Mouse (Mus musculus) lung, embryonic 14.5 days (tissue): ENCODE results near the gene Vwa8. TPM values are rescaled to one million over a fixed set of nuclear protein-coding genes. Genes with fewer than 3 reads are reported as not detected.
"Not testable (repeated sequence)": the region's sequence is repeated elsewhere in the genome, so short reads cannot be mapped to it uniquely, and the experiment has no call there.

Source experiments
- ATAC-seq: fragments of 200-750 bp; cut with Nextera tagmentation; 2 replicates; pipeline ENCODE4 v1.8.0; 2017; ENCODE audit warnings: mild to moderate bottlenecking, moderate TSS enrichment, moderate library complexity; ENCODE audit not compliant: insufficient read depth
- DNase-seq: peaks from one replicate; pipeline ENCODE4 v3.0.0-alpha.2; 2015
- H3K27ac ChIP-seq: fragments of 300-500 bp; sonication (generic); 2 replicates; pipeline ENCODE4 v1.5.1; 2014; ENCODE audit warnings: low read depth, mild to moderate bottlenecking, moderate library complexity
- H3K27me3 ChIP-seq: fragments of 300-500 bp; sonication (generic); 2 replicates; pipeline ENCODE4 v1.6.1; 2014; ENCODE audit warnings: low read length, control low read depth; ENCODE audit not compliant: insufficient read depth
- H3K36me3 ChIP-seq: fragments of 300-500 bp; sonication (generic); 2 replicates; pipeline ENCODE4 v1.6.1; 2014; ENCODE audit warnings: control low read depth; ENCODE audit not compliant: insufficient read depth
- H3K4me1 ChIP-seq: fragments of 300-500 bp; sonication (generic); 2 replicates; pipeline ENCODE4 v1.6.1; 2014; ENCODE audit warnings: antibody characterized with exemption, control low read depth; ENCODE audit not compliant: insufficient read depth
- H3K4me2 ChIP-seq: fragments of 300-500 bp; sonication (generic); 2 replicates; pipeline ENCODE4 v1.6.1; 2014; ENCODE audit warnings: mild to moderate bottlenecking
- H3K4me3 ChIP-seq: fragments of 300-500 bp; sonication (generic); 2 replicates; pipeline ENCODE4 v1.5.1; 2014; ENCODE audit warnings: low read depth, low read length
- H3K9ac ChIP-seq: fragments of 300-500 bp; sonication (generic); 2 replicates; pipeline ENCODE4 v1.6.1; 2014
- H3K9me3 ChIP-seq: fragments of 300-500 bp; sonication (generic); 2 replicates; pipeline ENCODE4 v1.6.1; 2016; ENCODE audit warnings: low read depth, low read length, control low read depth
- CTCF ChIP-seq: IDR thresholded peaks from 2 replicates; pipeline ENCODE4 v1.5.1; 2016; ENCODE audit warnings: antibody characterized with exemption, low read depth
- WGBS: fragments of 180-500 bp; shearing (Covaris S2); extraction: QIAGEN DNeasy Blood & Tissue Kit; methylation state at CpG from one replicate; pipeline ENCODE4 v1.1.7; 2014; 5-methylcytosine and 5-hydroxymethylcytosine counted together
- polyA plus RNA-seq: library from polyadenylated mRNA; unstranded; fragments of >200 nt; fragmentation: Nextera tagmentation; extraction: Ambion mirVana; gene quantifications from 2 replicates; pipeline ENCODE4 v1.2.1, GENCODE M21; 2014

The Vwa8 gene
- polyA plus RNA-seq, 1 experiment from 2014 or later = 12.5 TPM

- no peaks in the 10 kb centered on the region for H3K4me1 ChIP-seq
- H3K27me3 ChIP-seq = no peaks in the 10 kb centered on the region
- WGBS = 73% methylated on average over 1 of the region's 1 CpGs
- no peaks in the 10 kb centered on the region for H3K9me3 ChIP-seq
- no peak overlapping the region for H3K4me3 ChIP-seq
- ATAC-seq (no peak), DNase-seq (no peak)
- H3K9ac ChIP-seq = no peak overlapping the region
- no peak overlapping the region for H3K4me2 ChIP-seq
- no peak overlapping the region for H3K27ac ChIP-seq
- no peak for TF ChIP-seq CTCF
- no peaks in the 10 kb centered on the region for H3K36me3 ChIP-seq
These were observed 123.6 kb downstream of the Vwa8 start for GRCm38 (mm10) chr14:78972424-78972823.

DNA sequence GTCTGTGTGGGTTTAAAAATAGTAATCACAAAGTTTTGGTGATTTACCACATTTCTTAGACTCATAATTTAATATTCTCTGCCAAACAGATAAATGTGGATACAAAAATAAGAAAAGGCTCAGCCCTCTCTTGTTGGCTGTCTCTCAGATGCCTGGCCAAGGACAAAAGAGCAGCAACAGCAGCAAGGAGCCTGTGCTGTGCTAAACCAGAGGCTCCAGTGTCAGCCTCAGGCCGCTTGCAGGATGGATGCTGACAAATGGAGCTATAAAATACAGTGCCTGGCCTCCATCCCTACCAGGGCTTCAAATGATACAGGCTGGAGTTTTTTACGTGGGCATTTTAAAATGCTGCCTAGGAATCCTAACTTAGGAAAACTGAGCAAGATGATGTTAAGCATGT lies 134.3 kb downstream of the Vwa8 start:
- no peak for TF ChIP-seq CTCF
- no peak overlapping the region for H3K4me3 ChIP-seq
- H3K4me1 ChIP-seq = 0 out of 2 replicates have a peak, but pooled peaks cover 4% of the 10 kb centered on the region
- H3K27ac ChIP-seq = no peak overlapping the region
- H3K27me3 ChIP-seq = no peaks in the 10 kb centered on the region
- WGBS = 69% methylated on average over 2 of the region's 2 CpGs
- no peaks in the 10 kb centered on the region for H3K36me3 ChIP-seq
- no peak overlapping the region for H3K4me2 ChIP-seq
- no peak overlapping the region for H3K9ac ChIP-seq
- ATAC-seq = no peak
- H3K9me3 ChIP-seq = no peaks in the 10 kb centered on the region
- peak; percentile 13 for DNase-seq

DNA sequence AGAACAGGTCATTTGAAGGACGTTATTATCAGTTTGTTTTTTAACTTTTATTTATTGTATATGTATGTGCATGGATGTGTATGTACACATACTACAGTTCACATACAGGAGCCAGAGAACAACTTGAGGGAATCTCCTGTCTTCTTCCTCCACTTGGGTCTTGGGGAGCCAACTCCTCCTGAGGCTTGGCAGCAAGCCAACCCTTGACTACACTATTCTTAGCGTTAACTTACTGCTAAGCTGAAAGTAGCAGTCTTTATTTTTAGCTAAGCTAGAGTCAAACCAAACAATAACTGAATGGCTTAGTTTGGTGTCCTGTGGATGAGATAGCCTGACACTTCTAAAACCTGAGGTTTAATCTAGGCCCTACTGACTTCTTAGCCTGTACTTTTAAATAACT lies 135.4 kb downstream of the Vwa8 start:
- 37% methylated on average over 2 of the region's 2 CpGs for WGBS
- Histone ChIP-seq H3K4me2 (no peak overlapping the region), H3K4me1 (0 out of 2 replicates have a peak, but pooled peaks cover 4% of the 10 kb centered on the region), H3K27me3 (no peaks in the 10 kb centered on the region), H3K27ac (no peak overlapping the region), H3K9me3 (no peaks in the 10 kb centered on the region), H3K9ac (no peak overlapping the region), H3K36me3 (no peaks in the 10 kb centered on the region), H3K4me3 (no peak overlapping the region)
- ATAC-seq = no peak
- no peak for TF ChIP-seq CTCF
- DNase-seq = peak; percentile 82

- 0 out of 2 replicates have a peak, but pooled peaks cover 4% of the 10 kb centered on the region for H3K4me1 ChIP-seq
- TF ChIP-seq CTCF = no peak
- H3K27me3 ChIP-seq = no peaks in the 10 kb centered on the region
- no peak overlapping the region for H3K4me2 ChIP-seq
- 76% methylated on average over 8 of the region's 8 CpGs for WGBS
- no peak overlapping the region for H3K9ac ChIP-seq
- no peak overlapping the region for H3K27ac ChIP-seq
- ATAC-seq (no peak), DNase-seq (no peak)
- no peaks in the 10 kb centered on the region for H3K9me3 ChIP-seq
- no peaks in the 10 kb centered on the region for H3K36me3 ChIP-seq
- no peak overlapping the region for H3K4me3 ChIP-seq
These were observed 138.7 kb downstream of the Vwa8 start for GRCm38 (mm10) chr14:78987543-78987942.

DNA sequence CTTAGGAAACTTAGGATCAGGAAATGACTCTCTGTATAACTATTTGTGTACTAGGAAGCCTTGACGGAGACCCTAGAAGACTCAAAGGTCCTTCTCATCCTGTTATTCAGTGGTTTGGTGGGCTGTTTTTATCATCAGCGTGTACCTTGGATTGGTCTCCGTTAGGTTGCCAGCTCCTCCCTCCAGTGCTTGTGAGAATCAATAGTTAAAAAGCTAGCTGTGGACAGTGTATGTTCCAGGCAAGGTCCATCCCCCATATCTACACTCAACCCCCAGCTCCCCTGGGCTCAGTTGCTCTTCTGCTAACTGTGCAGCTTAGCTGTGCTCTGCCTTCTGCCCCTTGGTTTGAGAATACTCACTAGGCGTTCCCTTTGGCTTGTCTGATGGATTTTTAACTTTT lies 143.6 kb downstream of the Vwa8 start:
- 73% methylated on average over 4 of the region's 4 CpGs for WGBS
- H3K4me3 ChIP-seq = no peak overlapping the region
- ATAC-seq = no peak

DNA sequence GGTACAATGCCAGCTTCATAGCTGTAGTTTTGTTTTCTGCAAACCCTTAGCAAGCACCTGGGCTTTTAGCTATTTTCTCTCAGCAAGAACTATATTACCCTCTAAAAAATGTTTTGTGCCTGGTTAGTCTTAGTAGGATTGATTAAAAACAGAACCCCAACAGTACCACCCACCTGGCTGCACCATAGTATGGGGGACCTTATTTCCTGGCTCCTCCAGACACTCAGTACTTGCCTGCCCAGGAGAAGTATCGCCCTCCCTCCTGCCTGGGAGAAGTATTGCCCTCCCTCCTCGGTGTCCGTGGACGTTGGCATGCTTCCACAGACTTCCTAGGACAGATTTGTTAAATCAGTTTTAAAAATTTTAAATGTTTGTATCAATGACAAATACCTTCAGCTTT lies 144.7 kb downstream of the Vwa8 start:
- Histone ChIP-seq H3K27me3 (no peaks in the 10 kb centered on the region), H3K4me2 (no peak overlapping the region), H3K4me1 (no peaks in the 10 kb centered on the region), H3K36me3 (no peaks in the 10 kb centered on the region), H3K27ac (no peak overlapping the region), H3K4me3 (no peak overlapping the region), H3K9me3 (no peaks in the 10 kb centered on the region), H3K9ac (no peak overlapping the region)
- DNase-seq = no peak
- no peak for ATAC-seq
- no peak for TF ChIP-seq CTCF
- WGBS = 55% methylated on average over 4 of the region's 4 CpGs

More for the DNA sequence above, 143.6 kb downstream of the Vwa8 start:
- H3K9me3 ChIP-seq = no peaks in the 10 kb centered on the region
- H3K27ac ChIP-seq = no peak overlapping the region
- TF ChIP-seq CTCF = no peak
- H3K36me3 ChIP-seq = no peaks in the 10 kb centered on the region
- no peaks in the 10 kb centered on the region for H3K27me3 ChIP-seq
- H3K4me1 ChIP-seq = no peaks in the 10 kb centered on the region
- H3K4me2 ChIP-seq = no peak overlapping the region
- DNase-seq = no peak
- H3K9ac ChIP-seq = no peak overlapping the region

DNA sequence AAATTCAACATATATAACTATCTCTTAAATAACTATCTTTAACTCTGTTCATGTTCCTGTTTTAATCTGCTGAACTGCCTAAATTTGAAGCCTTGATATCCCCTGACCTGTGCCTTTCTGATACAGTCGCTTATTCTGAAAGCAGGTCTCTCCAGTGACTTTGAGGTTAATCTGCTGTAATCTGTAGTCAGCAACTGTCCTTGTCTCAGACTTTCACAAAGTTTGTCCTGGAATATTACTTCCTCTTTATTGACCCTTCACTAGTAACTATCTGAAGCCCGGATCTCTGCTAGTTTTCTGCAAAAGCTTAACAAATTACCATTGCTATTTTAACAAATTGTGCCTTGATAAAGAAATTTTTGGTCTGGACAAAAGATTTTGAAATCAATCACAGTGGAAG lies 147.5 kb downstream of the Vwa8 start:
- WGBS = 93% methylated on average over 2 of the region's 2 CpGs
- no peaks in the 10 kb centered on the region for H3K9me3 ChIP-seq
- no peak overlapping the region for H3K4me2 ChIP-seq
- H3K36me3 ChIP-seq = no peaks in the 10 kb centered on the region
- no peak for TF ChIP-seq CTCF
- DNase-seq = no peak
- H3K9ac ChIP-seq = no peak overlapping the region
- H3K4me3 ChIP-seq = no peak overlapping the region
- H3K27me3 ChIP-seq = no peaks in the 10 kb centered on the region
- no peak overlapping the region for H3K27ac ChIP-seq
- H3K4me1 ChIP-seq = no peaks in the 10 kb centered on the region
- no peak for ATAC-seq

GRCm38 (mm10) chr14:79003576-79003975 lies 154.7 kb downstream of the Vwa8 start:
- H3K9me3 ChIP-seq = no peaks in the 10 kb centered on the region
- 47% methylated on average over 1 of the region's 1 CpGs for WGBS
- H3K27me3 ChIP-seq = no peaks in the 10 kb centered on the region
- no peaks in the 10 kb centered on the region for H3K4me1 ChIP-seq
- no peak overlapping the region for H3K27ac ChIP-seq
- no peak overlapping the region for H3K4me3 ChIP-seq
- no peak overlapping the region for H3K4me2 ChIP-seq
- no peaks in the 10 kb centered on the region for H3K36me3 ChIP-seq
- ATAC-seq (no peak), DNase-seq (peak; percentile 41)
- peak; percentile 53 for TF ChIP-seq CTCF
- no peak overlapping the region for H3K9ac ChIP-seq

GRCm38 (mm10) chr14:79017710-79018109 lies 168.9 kb downstream of the Vwa8 start:
- not testable (repeated sequence) for H3K36me3 ChIP-seq, H3K9ac ChIP-seq, H3K27ac ChIP-seq, H3K27me3 ChIP-seq, H3K4me3 ChIP-seq, H3K4me1 ChIP-seq, H3K4me2 ChIP-seq, H3K9me3 ChIP-seq, DNase-seq, ATAC-seq
- 82% methylated on average over 5 of the region's 5 CpGs for WGBS
